Mouse (Mus musculus) urinary bladder, postnatal 36 days (tissue): Measurements from ENCODE around the gene Itga4.
A peak's percentile ranks its signal among the peaks of the same experiment; 100 is the strongest.

Experiments
- DNase-seq, 2 experiments: peaks; one replicate each; pipeline ENCODE4 v3.0.0; 2022; ENCODE audit warnings: low spot score in 2 of 2, mixed read lengths in 1 of 2

Gene Itga4

GRCm38 (mm10) chr2:79352100-79352802 is 97.0 kb downstream of the Itga4 start:
- DNase-seq: no peak

- DNase-seq: no peak
Observed at GRCm38 (mm10) chr2:79354773-79355172, 99.5 kb downstream of the Itga4 start.

- DNase-seq: no peak
Observed at GRCm38 (mm10) chr2:79357835-79358234, 102.6 kb downstream of the Itga4 start.

- no peak for DNase-seq
Observed at GRCm38 (mm10) chr2:79362029-79362428, 106.8 kb downstream of the Itga4 start.

GRCm38 (mm10) chr2:79363920-79364319 is 108.7 kb downstream of the Itga4 start:
- DNase-seq: no peak

- no peak for DNase-seq
Observed at GRCm38 (mm10) chr2:79367451-79368450, 112.5 kb downstream of the Itga4 start.

- DNase-seq: no peak
Observed at GRCm38 (mm10) chr2:79368661-79369060, 113.4 kb downstream of the Itga4 start.

GRCm38 (mm10) chr2:79369061-79369524 is 113.9 kb downstream of the Itga4 start:
- DNase-seq: peak in 1 of 2 experiments; percentile 34

- no peak for DNase-seq
Observed at GRCm38 (mm10) chr2:79369905-79370304, 114.7 kb downstream of the Itga4 start.

- DNase-seq: no peak
Observed at GRCm38 (mm10) chr2:79370711-79371312, 115.6 kb downstream of the Itga4 start.

GRCm38 (mm10) chr2:79371326-79372153 is 116.3 kb downstream of the Itga4 start:
- DNase-seq: no peak

- no peak for DNase-seq
Observed at GRCm38 (mm10) chr2:79372154-79372467, 116.9 kb downstream of the Itga4 start.

GRCm38 (mm10) chr2:79372486-79373200 is 117.4 kb downstream of the Itga4 start:
- peak in 1 of 2 experiments; percentile 13 for DNase-seq

GRCm38 (mm10) chr2:79378346-79379086 is 123.3 kb downstream of the Itga4 start:
- DNase-seq: no peak

- no peak for DNase-seq
Observed at GRCm38 (mm10) chr2:79379087-79380041, 124.1 kb downstream of the Itga4 start.
